In genomic region chr10:25061402-25062055, GRCm38 (mm10) we compare ENCODE assay signal across 15 mouse cellular contexts.
A peak's percentile ranks its signal among the peaks of the same experiment; 100 is the strongest.
DNase-seq lines count a peak whose midpoint lies in the region; ATAC-seq and TF ChIP-seq lines count a peak whose summit lies in the region.
"Had no signal": no experiment of that assay in that cellular context is flagged by ENCODE, and none has a peak within 500 bp of the region (broad histone marks: within the 10 kb centered on the region; RNA-seq: fewer than 3 reads in every experiment).

No protein-coding gene starts in this region.

- H3K4me2 ChIP-seq in heart, embryonic 12.5 days = peak overlapping the region; percentile 21; the same call in 1 of the 2 replicates
- no peak overlapping the region for H3K4me2 ChIP-seq in midbrain, embryonic 11.5 days
- no peak overlapping the region for H3K4me2 ChIP-seq in midbrain, postnatal 0 days (ENCODE audit: low read depth, low read length, poor library complexity, severe bottlenecking)
- no peak overlapping the region for H3K4me2 ChIP-seq in heart, postnatal 0 days (ENCODE audit: low read depth, low read length)
- peak overlapping the region; percentile 53 for H3K4me2 ChIP-seq in myocyte (ENCODE audit: low read depth)
- H3K4me2 ChIP-seq: midbrain, embryonic 12.5 days; neural tube, embryonic 13.5 days had no signal

- 0 out of 2 replicates have a peak, but pooled peaks have one; percentile 57 for ATAC-seq in heart, embryonic 12.5 days (ENCODE audit: insufficient number of reproducible peaks, low FRiP score)
- no peak for ATAC-seq in midbrain, embryonic 11.5 days (ENCODE audit: low FRiP score)
- no peak for ATAC-seq in midbrain, postnatal 0 days (ENCODE audit: low FRiP score)
- peak; percentile 86 for ATAC-seq in heart, postnatal 0 days (ENCODE audit: insufficient read depth, low read depth)
- ATAC-seq: forebrain, postnatal 0 days had no signal

- peak overlapping the region; percentile 73 for H3K27ac ChIP-seq in heart, embryonic 12.5 days (ENCODE audit: poor library complexity, severe bottlenecking)
- no peak overlapping the region for H3K27ac ChIP-seq in heart, adult 2 months
- H3K27ac ChIP-seq in midbrain, embryonic 11.5 days (ENCODE audit: low read depth, low read length) = no peak overlapping the region
- no peak overlapping the region for H3K27ac ChIP-seq in midbrain, postnatal 0 days (ENCODE audit: low read depth, low read length)
- peak overlapping the region; percentile 0; the same call in 1 of the 2 replicates for H3K27ac ChIP-seq in heart, postnatal 0 days (ENCODE audit: low read depth)
- no peak overlapping the region for H3K27ac ChIP-seq in cerebellum, adult 2 months (ENCODE audit: insufficient read depth, low read length)
- H3K27ac ChIP-seq: layer of hippocampus, adult 2 months; liver, embryonic 14.5 days; midbrain, embryonic 12.5 days; neural tube, embryonic 13.5 days had no signal

- no peak for TF ChIP-seq POLR2A in heart, adult 2 months (IDR thresholded peaks at IDR 0.05; ENCODE audit: insufficient read depth, low read depth, low read length)
- TF ChIP-seq POLR2A in myocyte (IDR thresholded peaks at IDR 0.05; ENCODE audit: insufficient read length, low read depth) = no peak
- TF ChIP-seq POLR2A in cerebellum, adult 2 months (IDR thresholded peaks at IDR 0.05; ENCODE audit: borderline replicate concordance, insufficient read depth, low read length) = no peak

- 15% methylated on average over 13 of the region's 13 CpGs for WGBS in heart, embryonic 12.5 days
- WGBS in heart, adult 2 months = 19% methylated on average over 13 of the region's 13 CpGs
- 64% methylated on average over 13 of the region's 13 CpGs for WGBS in midbrain, embryonic 11.5 days
- 60% methylated on average over 13 of the region's 13 CpGs for WGBS in midbrain, postnatal 0 days
- WGBS in heart, postnatal 0 days = 12% methylated on average over 13 of the region's 13 CpGs
- WGBS in cerebellum, adult 2 months = 38% methylated on average over 13 of the region's 13 CpGs

- H3K4me3 ChIP-seq in heart, embryonic 12.5 days = no peak overlapping the region
- no peak overlapping the region for H3K4me3 ChIP-seq in heart, adult 2 months
- no peak overlapping the region for H3K4me3 ChIP-seq in midbrain, embryonic 11.5 days (ENCODE audit: low read depth, low read length)
- no peak overlapping the region for H3K4me3 ChIP-seq in midbrain, postnatal 0 days (ENCODE audit: low read depth, low read length)
- H3K4me3 ChIP-seq in heart, postnatal 0 days (ENCODE audit: low read depth, low read length) = no peak overlapping the region
- no peak overlapping the region for H3K4me3 ChIP-seq in myocyte
- H3K4me3 ChIP-seq in cerebellum, adult 2 months (replicated peaks; ENCODE audit: insufficient read depth, low read depth, low read length) = no peak overlapping the region
- H3K4me3 ChIP-seq: layer of hippocampus, adult 2 months; midbrain, embryonic 12.5 days; neural tube, embryonic 13.5 days had no signal

- intact Hi-C loops in heart, adult 2 months (cut with DNase I) = no loop called here

- peaks cover 3% of the 10 kb centered on the region; the same call in 1 of the 2 replicates for H3K9me3 ChIP-seq in heart, embryonic 12.5 days (replicated peaks)
- H3K9me3 ChIP-seq in midbrain, embryonic 11.5 days (ENCODE audit: control insufficient read depth, low read length) = no peaks in the 10 kb centered on the region
- no peaks in the 10 kb centered on the region for H3K9me3 ChIP-seq in midbrain, postnatal 0 days (ENCODE audit: low read length)
- no peaks in the 10 kb centered on the region for H3K9me3 ChIP-seq in heart, postnatal 0 days (replicated peaks; ENCODE audit: control insufficient read depth, low read length)
- H3K9me3 ChIP-seq: G1E; midbrain, embryonic 12.5 days; neural tube, embryonic 13.5 days had no signal

- no peak for DNase-seq in heart, adult 2 months
- peak; percentile 37 for DNase-seq in midbrain, embryonic 11.5 days (ENCODE audit: low spot score, missing footprints)
- no peak for DNase-seq in midbrain, postnatal 0 days (ENCODE audit: low spot score)
- peak; percentile 67 for DNase-seq in heart, postnatal 0 days (ENCODE audit: low spot score)
- no peak for DNase-seq in cerebellum, adult 2 months
- DNase-seq in T-cell, adult 2 months (ENCODE audit: low spot score) = no peak
- DNase-seq: cerebellum, adult 9-11 months; forebrain, postnatal 0 days had no signal

- no peak for TF ChIP-seq CTCF in heart, adult 2 months (IDR thresholded peaks at IDR 0.05)
- TF ChIP-seq CTCF in midbrain, postnatal 0 days (IDR thresholded peaks at IDR 0.05) = no peak
- no peak for TF ChIP-seq CTCF in heart, postnatal 0 days (IDR thresholded peaks at IDR 0.05; ENCODE audit: low read depth)
- no peak for TF ChIP-seq CTCF in cerebellum, adult 2 months (IDR thresholded peaks at IDR 0.05; ENCODE audit: borderline replicate concordance, insufficient read depth, low read depth, low read length)

- no peaks in the 10 kb centered on the region for H3K27me3 ChIP-seq in heart, embryonic 12.5 days (replicated peaks)
- H3K27me3 ChIP-seq in heart, adult 2 months (ENCODE audit: control insufficient read depth, insufficient read depth, low read length) = no peaks in the 10 kb centered on the region
- H3K27me3 ChIP-seq in midbrain, embryonic 11.5 days (ENCODE audit: control insufficient read depth, insufficient read depth, low read length) = no peaks in the 10 kb centered on the region
- H3K27me3 ChIP-seq in midbrain, postnatal 0 days (ENCODE audit: insufficient read depth, low read length) = no peaks in the 10 kb centered on the region
- no peaks in the 10 kb centered on the region for H3K27me3 ChIP-seq in heart, postnatal 0 days (ENCODE audit: control insufficient read depth, insufficient read depth, low read length)
- no peaks in the 10 kb centered on the region for H3K27me3 ChIP-seq in myocyte (ENCODE audit: control insufficient read depth, insufficient read depth, insufficient read length)
- no peaks in the 10 kb centered on the region for H3K27me3 ChIP-seq in cerebellum, adult 2 months (ENCODE audit: control insufficient read depth, insufficient read depth, low read length)
- H3K27me3 ChIP-seq: midbrain, embryonic 12.5 days; neural tube, embryonic 13.5 days had no signal

- H3K36me3 ChIP-seq in heart, embryonic 12.5 days = no peaks in the 10 kb centered on the region
- H3K36me3 ChIP-seq in heart, adult 2 months (ENCODE audit: control insufficient read depth, insufficient read depth, low read length) = no peaks in the 10 kb centered on the region
- no peaks in the 10 kb centered on the region for H3K36me3 ChIP-seq in midbrain, embryonic 11.5 days (ENCODE audit: control insufficient read depth, insufficient read depth, low read length)
- H3K36me3 ChIP-seq in midbrain, postnatal 0 days (ENCODE audit: insufficient read depth, low read length) = no peaks in the 10 kb centered on the region
- no peaks in the 10 kb centered on the region for H3K36me3 ChIP-seq in heart, postnatal 0 days (replicated peaks; ENCODE audit: control insufficient read depth, insufficient read depth, low read length)
- H3K36me3 ChIP-seq in myocyte (ENCODE audit: control insufficient read depth, insufficient read depth) = no peaks in the 10 kb centered on the region
- H3K36me3 ChIP-seq: G1E; midbrain, embryonic 12.5 days; neural tube, embryonic 13.5 days had no signal

- H3ac ChIP-seq in myocyte (ENCODE audit: control insufficient read depth, insufficient read length) = no peak overlapping the region

- H3K4me1 ChIP-seq in heart, embryonic 12.5 days (replicated peaks) = peaks cover 12% of the 10 kb centered on the region
- peaks cover 2% of the 10 kb centered on the region for H3K4me1 ChIP-seq in heart, adult 2 months (ENCODE audit: control insufficient read depth, insufficient read depth, low read length)
- H3K4me1 ChIP-seq in midbrain, embryonic 11.5 days (ENCODE audit: control insufficient read depth, insufficient read depth, low read length) = no peaks in the 10 kb centered on the region
- H3K4me1 ChIP-seq in midbrain, postnatal 0 days (ENCODE audit: insufficient read depth, low read length) = no peaks in the 10 kb centered on the region
- peaks cover 18% of the 10 kb centered on the region for H3K4me1 ChIP-seq in heart, postnatal 0 days (ENCODE audit: control insufficient read depth, insufficient read depth)
- H3K4me1 ChIP-seq in cerebellum, adult 2 months (ENCODE audit: control insufficient read depth, insufficient read depth, low read length) = peaks cover 6% of the 10 kb centered on the region; the same call in 1 of the 2 replicates
- H3K4me1 ChIP-seq: midbrain, embryonic 12.5 days had no signal

- no peak for TF ChIP-seq EP300 in heart, adult 2 months (IDR thresholded peaks at IDR 0.05; ENCODE audit: insufficient read depth, low read depth, low read length)
- no peak for TF ChIP-seq EP300 in heart, postnatal 0 days (IDR thresholded peaks at IDR 0.05; ENCODE audit: low read depth)

- no peak overlapping the region for H3K9ac ChIP-seq in heart, embryonic 12.5 days
- H3K9ac ChIP-seq in heart, adult 2 months (ENCODE audit: low read depth, low read length) = no peak overlapping the region
- H3K9ac ChIP-seq in midbrain, embryonic 11.5 days (ENCODE audit: low read length) = no peak overlapping the region
- H3K9ac ChIP-seq in midbrain, postnatal 0 days (replicated peaks; ENCODE audit: low read length, poor library complexity, severe bottlenecking) = no peak overlapping the region
- H3K9ac ChIP-seq in heart, postnatal 0 days (replicated peaks; ENCODE audit: low read depth, low read length) = no peak overlapping the region
- H3K9ac ChIP-seq: forebrain, postnatal 0 days; liver, embryonic 14.5 days; midbrain, embryonic 12.5 days; neural tube, embryonic 13.5 days had no signal

- no peaks in the 10 kb centered on the region for H3K79me2 ChIP-seq in heart, adult 2 months (replicated peaks; ENCODE audit: control insufficient read depth, insufficient read depth, low read length)
- no peaks in the 10 kb centered on the region for H3K79me2 ChIP-seq in myocyte (ENCODE audit: control insufficient read depth, insufficient read depth)

TF ChIP-seq in myocyte, 11 proteins besides CTCF, POLR2A, EP300 and RAD21 (continues in another document):
- TF ChIP-seq TCF3 (IDR thresholded peaks at IDR 0.05; ENCODE audit: insufficient read length, low read depth) = no peak
- TF ChIP-seq MYOD1 (IDR thresholded peaks at IDR 0.05; ENCODE audit: control insufficient read depth in 1 of 3, insufficient read length in 2 of 3, low read depth in 2 of 3) = no peak
- no peak for TF ChIP-seq POLR2AphosphoS2 (IDR thresholded peaks at IDR 0.05; ENCODE audit: insufficient read length, low read depth)
- no peak for TF ChIP-seq REST (IDR thresholded peaks at IDR 0.05; ENCODE audit: insufficient read depth, insufficient read length)
- no peak for TF ChIP-seq E2F4 (IDR thresholded peaks at IDR 0.05; ENCODE audit: insufficient read depth)
- no peak for TF ChIP-seq MAX (IDR thresholded peaks at IDR 0.05; ENCODE audit: low read depth)
- no peak for TF ChIP-seq CEBPB (IDR thresholded peaks at IDR 0.05; ENCODE audit: insufficient read depth, poor library complexity, severe bottlenecking)
- TF ChIP-seq MYOG (IDR thresholded peaks at IDR 0.05; ENCODE audit: control insufficient read depth in 1 of 3, insufficient read depth in 1 of 3, insufficient read length in 2 of 3, low read depth in 2 of 3) = no peak
- no peak for TF ChIP-seq USF1 (IDR thresholded peaks at IDR 0.05; ENCODE audit: low read depth)
- TF ChIP-seq TCF12 (IDR thresholded peaks at IDR 0.05; ENCODE audit: insufficient read depth, poor library complexity, severe bottlenecking) = no peak

Comparison
In these comparisons a context has a peak if more than half of its experiments do, and no peak if none do; other contexts are left out.
1. H3K27ac ChIP-seq: peak in heart, embryonic 12.5 days (single experiment) and heart, postnatal 0 days (single experiment); none in heart, adult 2 months (single experiment), midbrain, embryonic 11.5 days (single experiment), midbrain, postnatal 0 days (single experiment) and cerebellum, adult 2 months (single experiment).
2. H3K4me2 ChIP-seq: peak in heart, embryonic 12.5 days (single experiment) and myocyte (single experiment); none in midbrain, embryonic 11.5 days (single experiment), midbrain, postnatal 0 days (single experiment) and heart, postnatal 0 days (single experiment).
3. DNase-seq: peak in midbrain, embryonic 11.5 days (single experiment) and heart, postnatal 0 days (single experiment); none in heart, adult 2 months (0 of 2), midbrain, postnatal 0 days (single experiment), cerebellum, adult 2 months (0 of 2) and T-cell, adult 2 months (single experiment).
4. ATAC-seq: peak in heart, embryonic 12.5 days (single experiment) and heart, postnatal 0 days (single experiment); none in midbrain, embryonic 11.5 days (single experiment) and midbrain, postnatal 0 days (single experiment).